Mouse (Mus musculus): ENCODE measurements around the gene Pla2r1.
A peak's percentile ranks its signal among the peaks of the same experiment; 100 is the strongest.

Pla2r1 gene

DNA sequence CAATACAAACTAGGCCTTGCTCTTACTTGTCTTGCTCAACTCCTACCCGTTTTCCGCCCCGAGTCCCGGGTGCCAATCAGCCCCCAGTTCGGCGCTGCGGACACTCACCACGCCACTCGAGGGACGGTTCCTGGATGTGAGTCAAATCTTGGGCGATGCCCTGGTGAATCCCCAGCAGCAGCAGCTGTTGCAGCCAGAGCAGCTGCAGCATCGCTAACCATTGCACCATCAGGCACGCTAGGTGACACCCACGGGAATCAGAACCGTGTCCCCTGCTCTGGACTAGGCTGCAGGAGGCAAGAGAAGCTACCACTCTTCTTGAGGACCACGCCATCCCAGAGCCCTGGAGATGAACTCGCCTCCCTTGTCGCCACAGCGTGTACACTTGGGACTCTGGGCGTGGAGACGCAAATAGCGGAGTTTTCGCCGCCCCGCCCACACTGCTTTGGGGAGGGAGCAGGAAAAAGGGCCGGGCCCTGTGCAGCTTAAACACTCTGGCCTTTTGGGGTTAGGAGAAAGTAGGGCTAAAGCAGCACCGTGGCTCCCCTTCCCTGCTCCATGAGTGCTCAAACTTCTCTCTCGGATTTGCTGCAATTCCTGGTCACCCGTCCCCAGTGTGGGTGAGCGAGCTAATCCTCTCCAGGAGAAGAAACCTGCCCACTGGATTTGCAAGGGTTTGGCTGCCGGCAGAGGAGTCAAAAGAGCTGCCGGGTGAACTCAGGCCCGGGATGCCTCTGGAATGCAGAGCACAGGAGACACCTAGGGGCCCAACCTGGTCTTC is at the start of gene Pla2r1:
Gene Pla2r1 (minus strand): TSS at position 407 of the 781 bp plus-strand sequence.
- peak; percentile 59 for DNase-seq (ENCODE audit: low spot score)

- no peak for DNase-seq (ENCODE audit: low spot score)
Measured at GRCm38 (mm10) chr2:60601326-60601725, 48.2 kb upstream of the Pla2r1 start.

GRCm38 (mm10) chr2:60600863-60601262 is 47.8 kb upstream of the Pla2r1 start:
- no peak for DNase-seq (ENCODE audit: low spot score)

DNA sequence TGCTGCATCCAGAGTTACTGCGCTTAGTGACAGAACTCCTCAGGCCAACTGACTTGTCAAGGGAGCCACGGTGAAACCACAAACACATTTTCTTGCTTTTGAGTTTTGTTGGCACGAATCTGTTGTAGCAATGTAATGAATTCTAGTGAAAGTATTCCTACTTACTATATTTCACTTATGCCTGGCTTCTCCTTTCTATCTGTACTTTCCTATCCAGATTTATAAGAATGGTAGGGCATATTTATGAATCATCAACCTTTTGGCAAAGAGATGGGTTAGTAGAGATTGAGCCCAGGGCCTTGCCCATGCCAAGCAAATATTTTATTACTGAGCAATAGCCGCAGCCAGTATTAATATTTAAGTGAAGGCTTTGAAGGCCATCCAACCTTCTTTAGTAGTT is 30.3 kb upstream of the Pla2r1 start:
- no peak for DNase-seq (ENCODE audit: low spot score)

DNA sequence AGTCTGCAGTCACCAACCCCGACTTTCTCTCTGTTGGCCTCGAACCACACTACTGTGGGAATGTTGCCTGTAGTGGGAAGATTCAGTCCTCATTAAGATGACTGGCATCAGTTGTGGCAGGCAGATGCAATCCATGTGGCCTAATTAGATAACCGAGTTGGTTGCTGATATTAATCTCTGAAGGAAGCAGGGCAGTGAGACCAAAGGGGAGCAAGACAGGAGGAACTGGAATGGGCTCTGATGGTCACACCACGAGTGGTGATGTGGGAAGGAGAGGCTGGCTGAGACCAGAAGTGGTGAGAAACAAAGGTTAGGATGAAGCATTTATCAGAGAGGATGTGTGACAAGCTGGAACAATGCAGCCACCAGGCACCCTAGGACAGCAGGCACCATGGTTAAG is 1.5 kb upstream of the Pla2r1 start:
- peak; percentile 52 for DNase-seq (ENCODE audit: low spot score)

DNA sequence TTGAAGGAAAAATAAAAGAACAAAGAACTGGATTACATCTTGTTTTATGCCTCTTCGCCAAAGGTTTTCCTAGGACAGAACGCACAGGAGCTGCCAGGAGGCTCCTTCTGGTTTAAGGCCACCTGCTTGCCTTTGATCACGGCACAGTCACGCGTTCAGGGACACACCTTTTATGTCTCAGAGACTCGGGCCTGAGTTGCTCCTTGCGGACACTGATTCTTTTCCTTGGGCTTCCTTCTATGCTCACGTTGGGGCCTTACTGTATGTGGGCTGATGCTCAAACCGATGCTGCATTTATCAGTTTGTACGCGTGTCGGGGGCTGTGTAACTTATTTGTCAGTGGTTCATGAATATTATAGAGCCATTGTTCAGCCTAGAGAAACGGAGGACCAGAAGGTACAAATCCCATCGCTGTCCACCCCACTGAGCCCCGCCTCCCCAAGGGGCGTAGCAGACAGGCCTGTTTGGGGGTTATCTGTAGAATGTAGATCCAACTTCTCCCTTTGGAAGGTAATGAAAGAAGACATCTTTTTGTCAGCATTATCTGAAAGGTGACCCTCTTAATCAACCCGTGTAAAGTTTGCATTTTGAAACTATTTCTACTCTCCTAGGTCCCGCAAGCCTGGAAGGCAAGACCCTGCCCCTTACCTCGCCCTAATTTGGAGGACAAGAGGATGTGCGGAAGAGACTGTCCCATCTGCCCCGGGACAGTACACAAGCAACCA is 769 bp downstream of the Pla2r1 start:
- DNase-seq (ENCODE audit: low spot score): no peak

DNA sequence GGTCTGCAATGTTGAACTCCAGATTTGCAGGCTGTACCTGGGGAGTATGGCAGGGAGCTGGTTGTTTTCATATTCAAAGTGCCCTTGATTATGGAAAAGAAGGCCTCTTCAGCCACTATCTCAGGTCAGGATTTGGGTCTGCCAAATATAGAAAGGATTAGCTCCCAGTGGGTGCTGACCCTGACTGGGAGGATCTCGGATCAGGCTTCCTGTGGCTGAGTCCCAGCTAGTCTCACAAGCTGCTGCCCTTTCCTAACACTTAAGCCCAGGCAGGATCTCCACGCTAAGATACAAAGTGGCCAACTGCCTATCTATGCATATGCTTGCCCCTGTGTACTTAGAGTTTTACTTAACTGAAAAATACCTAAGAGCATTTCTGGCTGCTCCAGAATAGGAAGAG is 1.4 kb downstream of the Pla2r1 start:
- no peak for DNase-seq (ENCODE audit: low spot score)

DNA sequence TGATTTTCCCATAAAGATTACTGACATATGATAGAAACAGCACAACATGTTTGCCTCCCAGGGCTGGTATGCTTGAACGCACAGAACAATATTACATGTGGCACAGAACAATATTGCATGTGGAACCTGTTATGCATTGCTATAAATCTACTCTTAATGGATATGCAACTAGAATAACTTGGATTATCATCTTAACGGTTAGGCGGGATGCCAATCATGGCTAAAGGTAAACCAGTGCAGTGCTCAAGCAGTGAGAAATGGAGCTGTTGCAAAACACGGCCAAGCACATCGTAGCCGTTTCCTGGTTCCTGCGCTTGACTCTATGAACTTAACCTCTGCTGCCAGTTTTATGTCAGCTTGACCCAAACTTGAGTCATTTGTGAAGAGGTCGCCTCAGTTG is 2.6 kb downstream of the Pla2r1 start:
- no peak for DNase-seq (ENCODE audit: low spot score)

- DNase-seq (ENCODE audit: low spot score): no peak
Measured at GRCm38 (mm10) chr2:60549851-60550250, 3.3 kb downstream of the Pla2r1 start.

GRCm38 (mm10) chr2:60546082-60546481 is 7.0 kb downstream of the Pla2r1 start:
- DNase-seq (ENCODE audit: low spot score): no peak

DNA sequence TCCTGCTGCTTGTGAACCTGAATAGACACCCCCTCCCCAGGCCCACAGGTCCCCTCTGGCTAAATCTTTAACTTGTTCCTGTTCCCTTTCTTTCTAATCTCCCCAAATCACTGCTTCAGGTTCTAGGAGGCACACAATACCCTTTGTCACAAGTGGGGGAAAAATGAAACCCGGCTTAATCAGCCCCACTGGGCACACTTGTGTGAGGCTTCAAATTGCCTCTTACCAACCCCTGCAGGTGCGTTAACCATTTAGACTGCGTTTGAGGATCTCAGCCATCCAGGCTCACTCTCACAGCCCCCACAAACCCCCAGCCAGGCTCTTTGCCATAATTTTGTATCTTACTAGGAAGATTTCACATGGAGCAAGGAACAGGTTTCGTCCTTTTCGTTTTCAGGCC is 9.1 kb downstream of the Pla2r1 start:
- no peak for DNase-seq (ENCODE audit: low spot score)

- DNase-seq (ENCODE audit: low spot score): no peak
Measured at GRCm38 (mm10) chr2:60541745-60542144, 11.4 kb downstream of the Pla2r1 start.

DNA sequence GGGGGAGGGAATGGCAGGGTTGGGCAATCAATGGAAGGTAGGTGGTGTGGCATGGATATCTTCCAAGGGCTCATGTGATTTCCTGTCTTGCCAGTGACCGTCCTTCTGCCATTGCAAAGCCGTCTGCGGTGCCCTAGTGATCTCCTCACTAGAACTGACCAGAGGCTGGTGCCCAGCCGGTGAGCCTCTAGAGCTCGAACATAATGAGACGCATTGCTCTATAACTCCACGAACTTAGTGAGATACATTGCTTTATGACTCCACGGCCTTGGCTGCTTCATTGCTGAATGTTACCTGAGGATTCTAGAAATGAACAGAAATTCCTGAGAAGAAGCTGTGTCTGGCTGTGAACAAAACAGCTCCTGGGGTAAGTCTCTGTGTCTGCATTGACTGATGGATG is 12.8 kb downstream of the Pla2r1 start:
- no peak for DNase-seq (ENCODE audit: low spot score)

DNA sequence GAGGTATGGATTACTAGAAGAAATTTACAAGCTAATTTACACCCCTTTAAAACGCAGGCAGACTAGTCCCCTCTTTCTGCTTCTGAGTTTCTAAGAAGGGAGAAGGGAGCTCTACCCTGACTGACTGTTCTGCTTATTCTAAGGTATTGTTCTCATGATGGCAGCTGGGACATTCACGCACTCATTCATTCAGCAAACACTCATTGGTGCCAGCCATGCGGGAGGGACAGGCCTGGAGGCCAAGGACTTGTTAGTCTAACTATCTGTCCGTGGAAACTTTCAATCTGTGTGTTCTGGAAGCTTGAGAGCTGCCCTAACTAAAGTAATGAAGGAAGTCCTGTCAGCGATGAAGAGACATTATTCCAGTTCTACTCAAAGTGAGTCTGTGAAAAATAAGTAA is 14.4 kb downstream of the Pla2r1 start:
- DNase-seq (ENCODE audit: low spot score): no peak

DNA sequence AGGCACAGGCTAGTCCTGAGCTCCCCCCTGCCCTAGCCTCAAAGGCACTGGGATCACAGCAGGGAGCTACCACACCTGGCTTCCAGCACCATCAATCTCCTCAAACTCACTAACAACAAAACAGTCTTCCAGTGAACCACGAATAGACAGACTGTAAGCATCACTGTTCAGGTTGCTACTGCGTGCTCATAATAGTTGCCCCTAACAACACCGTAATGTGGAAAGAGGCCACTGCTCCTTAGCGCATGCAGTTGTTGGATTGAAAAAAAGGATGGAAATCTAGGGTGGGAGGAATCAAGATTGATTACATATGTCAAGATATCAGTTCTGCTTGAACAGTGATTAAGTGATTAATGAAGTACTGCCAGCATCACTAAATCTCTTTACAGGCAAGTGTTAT is 14.8 kb downstream of the Pla2r1 start:
- DNase-seq (ENCODE audit: low spot score): no peak

GRCm38 (mm10) chr2:60534755-60535154 is 18.4 kb downstream of the Pla2r1 start:
- no peak for DNase-seq (ENCODE audit: low spot score)

- DNase-seq (ENCODE audit: low spot score): no peak
Measured at GRCm38 (mm10) chr2:60533026-60533425, 20.1 kb downstream of the Pla2r1 start.

GRCm38 (mm10) chr2:60532495-60532894 is 20.6 kb downstream of the Pla2r1 start:
- no peak for DNase-seq (ENCODE audit: low spot score)

DNA sequence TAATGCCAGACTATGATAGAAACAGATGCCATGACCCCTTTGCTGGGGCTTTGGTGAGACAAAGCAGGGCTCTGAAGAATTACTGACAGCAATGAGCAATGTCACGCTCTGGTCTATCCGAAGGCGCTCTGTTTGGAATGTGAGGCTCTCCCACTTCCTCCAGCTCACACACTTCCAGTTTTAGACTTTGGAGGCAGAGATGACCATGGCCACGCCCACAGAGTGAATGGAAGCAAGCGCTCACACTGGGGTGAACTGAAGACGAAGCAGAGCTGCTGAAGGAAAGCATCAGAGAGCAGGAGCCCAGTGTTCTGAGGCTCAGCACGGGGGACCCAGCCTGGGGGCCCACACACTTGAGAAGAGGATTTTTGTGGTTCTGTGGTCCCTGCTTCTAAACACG is 37.3 kb downstream of the Pla2r1 start:
- no peak for DNase-seq (ENCODE audit: low spot score)

DNA sequence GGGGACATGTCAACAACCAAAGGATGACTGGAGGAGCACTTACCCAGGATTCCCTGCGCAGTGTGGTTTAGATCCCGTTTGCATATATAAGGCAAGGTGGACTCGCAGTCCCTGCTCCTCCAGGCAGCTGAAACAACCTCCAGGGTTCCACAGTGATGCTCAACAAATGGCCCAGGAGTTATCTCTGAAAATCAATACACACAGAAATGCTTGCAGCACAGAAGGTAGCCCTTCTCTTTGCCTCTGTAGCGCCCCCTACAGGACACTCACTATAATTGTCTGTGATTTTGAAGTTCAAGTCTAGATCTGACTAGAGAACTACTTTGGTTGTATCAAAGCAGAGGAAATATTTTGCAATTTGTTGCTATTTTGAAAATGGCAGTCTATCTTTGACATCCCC is 38.2 kb downstream of the Pla2r1 start:
- peak; percentile 16 for DNase-seq (ENCODE audit: low spot score)

DNA sequence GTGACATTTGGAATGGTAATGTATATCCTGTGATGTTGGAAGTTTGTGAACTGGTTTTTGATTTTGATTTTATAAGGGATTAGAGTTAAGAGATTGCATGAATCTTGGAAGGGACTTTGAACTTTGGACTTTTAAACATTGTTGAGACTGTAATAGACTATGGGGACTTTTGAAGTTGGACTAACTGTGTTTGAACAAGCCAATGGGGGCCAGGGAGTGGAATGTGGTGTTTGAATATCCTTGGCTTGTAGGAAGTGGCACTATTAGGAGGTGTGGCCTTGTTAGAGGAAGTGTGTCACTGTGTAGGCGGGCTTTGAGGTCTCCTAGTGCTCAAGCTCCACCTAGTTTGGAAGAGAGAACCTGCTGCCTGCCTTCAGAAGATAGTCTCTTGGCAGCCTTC is 42.4 kb downstream of the Pla2r1 start:
- DNase-seq (ENCODE audit: low spot score): no peak

DNA sequence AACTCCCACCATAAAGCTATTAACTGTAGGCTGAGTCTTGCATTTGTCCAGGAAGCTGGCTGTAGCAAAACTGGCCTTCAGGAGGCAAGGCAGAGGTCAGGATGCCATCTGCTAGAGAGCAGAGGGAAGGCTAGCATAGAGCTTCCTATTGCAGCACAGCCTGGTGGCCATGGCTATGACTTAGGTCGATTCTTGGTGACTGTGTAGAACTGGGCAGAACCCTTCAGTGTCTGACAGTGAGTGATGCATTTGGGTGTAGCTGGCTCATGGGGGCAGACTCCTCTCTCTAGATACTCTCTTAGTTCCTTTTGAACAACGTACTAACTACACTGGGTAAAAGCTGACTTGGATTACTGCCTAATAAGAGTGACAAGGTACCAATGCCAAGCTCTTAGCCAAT is 48.0 kb downstream of the Pla2r1 start:
- no peak for DNase-seq (ENCODE audit: low spot score)

GRCm38 (mm10) chr2:60504718-60505117 is 48.4 kb downstream of the Pla2r1 start:
- no peak for DNase-seq (ENCODE audit: low spot score)

- no peak for DNase-seq (ENCODE audit: low spot score)
Measured at GRCm38 (mm10) chr2:60503991-60504390, 49.1 kb downstream of the Pla2r1 start.

Data from retina, embryonic 14.5 days (tissue).